Mouse (Mus musculus) thymus, postnatal 36 days (tissue): ENCODE measurements around the gene Pccb.

Source experiments
- DNase-seq, 2 experiments: peaks; one replicate each; pipeline ENCODE4 v3.0.0; 2022; ENCODE audit warnings: mixed read lengths in 2 of 2

Gene Pccb

GRCm38 (mm10) chr9:100982786-100983185, 51.9 kb downstream of the Pccb start:
- DNase-seq = no peak

- DNase-seq = no peak
Measured at GRCm38 (mm10) chr9:100979260-100979659, 55.4 kb downstream of the Pccb start.

- DNase-seq = no peak
Measured at GRCm38 (mm10) chr9:100978666-100979065, 56.0 kb downstream of the Pccb start.

- no peak for DNase-seq
Measured at GRCm38 (mm10) chr9:100969461-100969860, 65.2 kb downstream of the Pccb start.

GRCm38 (mm10) chr9:100964106-100964505, 70.6 kb downstream of the Pccb start:
- no peak for DNase-seq

GRCm38 (mm10) chr9:100963428-100963912, 71.2 kb downstream of the Pccb start:
- DNase-seq = no peak

- no peak for DNase-seq
Measured at GRCm38 (mm10) chr9:100962903-100963427, 71.7 kb downstream of the Pccb start.

GRCm38 (mm10) chr9:100951481-100951880, 83.2 kb downstream of the Pccb start:
- no peak for DNase-seq

- no peak for DNase-seq
Measured at GRCm38 (mm10) chr9:100944677-100945365, 89.9 kb downstream of the Pccb start.

- no peak for DNase-seq
Measured at GRCm38 (mm10) chr9:100942042-100942441, 92.7 kb downstream of the Pccb start.
